Mouse (Mus musculus) cerebellum, adult 2 months (tissue): ENCODE measurements around the gene Dgkb. TPM values are rescaled to one million over a fixed set of nuclear protein-coding genes. Genes with fewer than 3 reads are reported as not detected.

Experiments used
- DNase-seq, 2 experiments: peaks; one replicate each; pipeline ENCODE4 v3.0.0; 2021
- H3K27ac ChIP-seq: fragments of 200-500 bp; 2 replicates; pipeline ENCODE4 v1.5.1; 2012; ENCODE audit warnings: low read length, control low read depth, inconsistent platforms; ENCODE audit not compliant: insufficient read depth
- H3K27me3 ChIP-seq: fragments of 200-500 bp; 2 replicates; pipeline ENCODE4 v1.6.1; 2012; ENCODE audit warnings: inconsistent platforms, mild to moderate bottlenecking, low read length, moderate library complexity; ENCODE audit not compliant: control insufficient read depth, insufficient read depth
- H3K4me1 ChIP-seq: fragments of 200-500 bp; 2 replicates; pipeline ENCODE4 v1.6.1; 2011; ENCODE audit warnings: low read length; ENCODE audit not compliant: control insufficient read depth, insufficient read depth
- H3K4me3 ChIP-seq: fragments of 200-500 bp; replicated peaks from 2 replicates; pipeline ENCODE3; 2011; ENCODE audit warnings: mild to moderate bottlenecking, low read depth, low read length, control low read depth; ENCODE audit not compliant: insufficient read depth
- CTCF ChIP-seq: fragments of 200-500 bp; IDR thresholded peaks from 2 replicates; pipeline ENCODE4 v1.5.1; 2011; ENCODE audit warnings: low read depth, mild to moderate bottlenecking, control low read depth, low read length, moderate library complexity, borderline replicate concordance; ENCODE audit not compliant: insufficient read depth
- POLR2A ChIP-seq: fragments of 200-500 bp; IDR thresholded peaks from 2 replicates; pipeline ENCODE4 v1.6.1; 2011; ENCODE audit warnings: low read length, control low read depth, borderline replicate concordance; ENCODE audit not compliant: insufficient read depth
- WGBS: fragments of 180-500 bp; shearing (Covaris S2); methylation state at CpG from one replicate; pipeline ENCODE4 v1.1.7; 2018; 5-methylcytosine and 5-hydroxymethylcytosine counted together
- polyA plus RNA-seq: library from polyadenylated mRNA; depleted of rRNA; stranded (reverse); fragments of >200 nt; gene quantifications from 2 replicates; pipeline ENCODE4 v1.2.3, GENCODE M21; 2012

The Dgkb gene
- polyA plus RNA-seq, 1 experiment: 13.4 TPM

- no peak overlapping the region for H3K27ac ChIP-seq
- no peaks in the 10 kb centered on the region for H3K27me3 ChIP-seq
- 83% methylated on average over 4 of the region's 4 CpGs for WGBS
- no peaks in the 10 kb centered on the region for H3K4me1 ChIP-seq
- DNase-seq: no peak
- no peak overlapping the region for H3K4me3 ChIP-seq
- TF ChIP-seq POLR2A (no peak), CTCF (no peak)
Observed at GRCm38 (mm10) chr12:37956193-37956592, 138.7 kb downstream of the Dgkb start.

DNA sequence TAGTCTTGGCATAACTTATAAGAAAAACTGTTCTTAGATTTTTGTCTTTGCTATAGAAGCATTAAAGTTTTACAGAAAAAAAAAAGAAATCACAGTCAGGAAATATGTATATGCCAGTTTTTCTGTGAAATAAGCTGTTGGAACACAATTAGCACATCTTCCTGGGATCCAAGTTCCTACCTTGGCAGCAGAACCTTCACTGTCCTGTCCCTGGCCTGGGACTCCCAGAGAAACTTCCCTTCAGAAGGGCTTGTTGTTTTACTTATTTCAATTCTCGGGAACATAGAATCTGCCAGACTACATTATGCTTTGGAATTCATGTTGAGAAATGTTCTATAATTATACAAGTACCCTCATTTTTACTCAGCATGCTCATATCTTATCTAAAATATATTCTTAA lies 154.0 kb downstream of the Dgkb start:
- no peaks in the 10 kb centered on the region for H3K27me3 ChIP-seq
- H3K4me1 ChIP-seq: no peaks in the 10 kb centered on the region
- DNase-seq: no peak
- H3K4me3 ChIP-seq: no peak overlapping the region
- 83% methylated on average over 1 of the region's 1 CpGs for WGBS
- TF ChIP-seq CTCF: no peak
- no peak for TF ChIP-seq POLR2A
- no peak overlapping the region for H3K27ac ChIP-seq

DNA sequence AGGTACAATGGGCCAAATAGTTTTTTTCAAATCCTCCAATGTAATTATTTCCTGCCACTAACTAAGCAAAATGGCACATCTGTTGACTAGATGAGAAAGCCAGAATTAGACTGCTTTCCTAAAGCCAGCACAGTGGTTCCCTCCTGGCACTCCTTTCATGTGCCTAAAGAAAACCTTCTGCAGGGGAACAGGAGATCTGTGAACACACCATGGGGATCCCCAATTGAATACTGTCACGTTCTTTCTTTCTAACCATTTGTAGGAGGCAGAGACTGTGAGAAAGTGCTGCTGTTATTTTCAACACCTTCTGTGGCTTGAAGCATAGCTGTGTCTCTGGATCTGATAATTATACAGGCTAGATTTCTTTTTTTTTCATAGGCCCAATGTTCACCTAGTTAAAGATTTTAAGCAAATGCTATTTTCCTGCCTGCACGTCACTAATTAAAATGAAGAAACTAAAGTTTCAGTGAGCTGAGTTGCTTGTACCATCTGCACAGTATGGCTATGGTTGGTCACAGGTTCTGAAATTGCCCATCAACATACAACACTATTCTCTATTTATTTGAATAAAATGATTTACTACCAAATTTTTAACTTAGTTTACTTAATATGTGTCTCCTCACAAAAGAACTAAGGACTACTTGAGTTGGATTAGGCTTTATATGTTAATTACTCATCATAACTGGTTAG lies 161.1 kb downstream of the Dgkb start:
- TF ChIP-seq CTCF (no peak), POLR2A (no peak)

DNA sequence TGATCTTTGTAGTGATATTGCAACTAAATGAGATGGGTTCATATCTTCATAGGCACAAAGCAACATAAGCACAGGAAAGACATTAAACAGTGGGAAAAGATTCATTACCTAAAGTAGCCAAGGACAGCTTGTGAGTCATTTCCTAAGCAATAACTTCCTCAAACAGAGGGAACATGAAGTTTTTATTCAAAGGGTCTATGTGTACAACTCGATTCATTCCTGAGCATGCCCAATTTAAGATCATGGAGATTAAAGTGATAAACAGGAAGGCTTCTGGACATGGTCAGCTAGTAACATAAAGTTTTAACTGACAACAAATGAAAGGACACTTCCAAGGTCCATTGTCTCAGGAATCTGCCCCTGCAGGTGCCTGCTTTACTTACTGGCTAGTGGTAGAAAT lies 167.8 kb downstream of the Dgkb start:
- Histone ChIP-seq H3K27me3 (no peaks in the 10 kb centered on the region), H3K27ac (no peak overlapping the region), H3K4me1 (peaks cover 3% of the 10 kb centered on the region; the same call in 1 of the 2 replicates), H3K4me3 (no peak overlapping the region)
- WGBS: 71% methylated on average over 1 of the region's 1 CpGs
- no peak for TF ChIP-seq POLR2A
- no peak for TF ChIP-seq CTCF
- DNase-seq: no peak

More for the DNA sequence above, 161.1 kb downstream of the Dgkb start:
- H3K4me3 ChIP-seq: no peak overlapping the region
- peak in 1 of 2 experiments; percentile 21 for DNase-seq
- no peak overlapping the region for H3K27ac ChIP-seq
- WGBS: 34% methylated on average over 2 of the region's 2 CpGs
- H3K27me3 ChIP-seq: no peaks in the 10 kb centered on the region
- H3K4me1 ChIP-seq: no peaks in the 10 kb centered on the region

GRCm38 (mm10) chr12:37988066-37988591 lies 170.6 kb downstream of the Dgkb start:
- Histone ChIP-seq H3K27ac (no peak overlapping the region), H3K4me3 (no peak overlapping the region), H3K4me1 (peaks cover 3% of the 10 kb centered on the region; the same call in 1 of the 2 replicates), H3K27me3 (no peaks in the 10 kb centered on the region)
- TF ChIP-seq POLR2A: no peak
- no peak for TF ChIP-seq CTCF
- DNase-seq: peak; percentile 78 to 90
- 6% methylated on average over 1 of the region's 1 CpGs for WGBS

DNA sequence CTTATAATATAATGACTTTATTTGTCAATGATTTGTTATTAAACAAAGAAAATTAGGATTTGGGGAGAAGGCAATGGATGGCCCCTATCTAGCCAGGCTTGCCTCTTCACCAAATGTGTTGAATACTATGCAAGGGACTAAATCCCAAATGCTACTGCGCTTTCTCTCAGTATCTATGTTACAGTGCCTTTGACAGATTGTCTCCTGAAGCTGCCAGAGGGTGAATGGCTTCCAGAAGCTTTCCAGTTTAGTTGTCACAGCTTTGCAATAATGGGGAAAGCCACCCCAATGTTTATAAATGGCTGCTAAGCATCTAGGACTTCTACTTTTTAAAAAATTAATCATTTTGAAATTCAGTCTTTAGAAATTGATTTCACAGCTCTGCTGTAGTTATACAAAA lies 175.7 kb downstream of the Dgkb start:
- no peak overlapping the region for H3K4me3 ChIP-seq
- no peaks in the 10 kb centered on the region; the same call in 1 of the 2 replicates for H3K4me1 ChIP-seq
- TF ChIP-seq CTCF (no peak), POLR2A (no peak)
- no peaks in the 10 kb centered on the region for H3K27me3 ChIP-seq
- no peak for DNase-seq
- WGBS: 46% methylated on average over 1 of the region's 1 CpGs
- no peak overlapping the region for H3K27ac ChIP-seq

- WGBS: 76% methylated on average over 6 of the region's 6 CpGs
- no peak overlapping the region for H3K4me3 ChIP-seq
- no peak for TF ChIP-seq POLR2A
- TF ChIP-seq CTCF: no peak
- H3K27ac ChIP-seq: no peak overlapping the region
- H3K27me3 ChIP-seq: no peaks in the 10 kb centered on the region
- no peak for DNase-seq
- no peaks in the 10 kb centered on the region for H3K4me1 ChIP-seq
Observed at GRCm38 (mm10) chr12:37996417-37996946, 179.0 kb downstream of the Dgkb start.

DNA sequence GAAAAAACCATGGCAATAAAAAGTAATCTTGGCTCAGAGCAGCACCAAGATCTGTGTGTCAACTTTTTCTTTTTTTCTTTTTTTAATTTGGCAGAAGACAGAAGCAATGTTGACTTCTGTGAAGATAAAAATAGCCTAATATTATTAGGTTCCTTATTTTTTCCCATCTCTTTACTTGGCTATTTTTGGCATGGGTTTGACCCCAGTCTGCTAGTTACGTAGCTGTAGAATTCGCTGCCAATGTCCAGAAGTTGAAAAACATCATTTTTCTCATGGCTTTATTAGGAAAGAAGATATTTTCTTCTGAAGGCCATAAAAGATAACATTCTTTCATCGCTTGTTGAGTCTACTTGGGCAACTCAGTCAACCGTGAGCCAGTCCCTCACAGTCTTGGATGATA lies 200.1 kb downstream of the Dgkb start:
- TF ChIP-seq POLR2A: no peak
- DNase-seq: no peak
- no peak overlapping the region for H3K27ac ChIP-seq
- H3K4me3 ChIP-seq: no peak overlapping the region
- whole genome bisulfite sequencing: 87% methylated on average over 4 of the region's 4 CpGs
- H3K4me1 ChIP-seq: no peaks in the 10 kb centered on the region
- H3K27me3 ChIP-seq: no peaks in the 10 kb centered on the region
